8 mouse cellular contexts compared by ENCODE assay signal in genomic region chr11:69580572-69581146, GRCm38 (mm10). TPM values are rescaled to one million over a fixed set of nuclear protein-coding genes. Genes with fewer than 3 reads are reported as not detected.
DNase-seq lines count a peak whose midpoint lies in the region; ATAC-seq and TF ChIP-seq lines count a peak whose summit lies in the region.

No protein-coding gene starts in this region.

- TF ChIP-seq CTCF in MEL (IDR thresholded peaks at IDR 0.05 in 2 of 3, conservative IDR thresholded peaks at IDR 0.05 in 1 of 3; ENCODE audit: control insufficient read depth in 1 of 3, insufficient read depth in 1 of 3, low read depth in 2 of 3, low read length in 3 of 3, poor library complexity in 1 of 3, severe bottlenecking in 1 of 3) = no peak

- no peak for TF ChIP-seq RAD21 in MEL (IDR thresholded peaks at IDR 0.05; ENCODE audit: low read depth, low read length)

- H3K4me1 ChIP-seq in heart, embryonic 14.5 days (ENCODE audit: control insufficient read depth in 2 of 2, insufficient read depth in 2 of 2, low read length in 2 of 2) = peaks cover 12 to 23% of the 10 kb centered on the region in 2 experiments
- peaks cover 7 to 43% of the 10 kb centered on the region in 2 experiments for H3K4me1 ChIP-seq in MEL (ENCODE audit: control insufficient read depth in 1 of 2, insufficient read depth in 2 of 2, low read length in 2 of 2)
- H3K4me1 ChIP-seq in hindbrain, embryonic 12.5 days = peaks cover 35% of the 10 kb centered on the region
- peaks cover 35% of the 10 kb centered on the region for H3K4me1 ChIP-seq in midbrain, embryonic 11.5 days (ENCODE audit: control insufficient read depth, insufficient read depth, low read length)

- peaks cover 69% of the 10 kb centered on the region for H3K79me2 ChIP-seq in MEL (ENCODE audit: control insufficient read depth, insufficient read depth, low read length, poor library complexity)

- peak; percentile 2; the same call in 1 of the 2 replicates for ATAC-seq in heart, embryonic 14.5 days (ENCODE audit: insufficient number of reproducible peaks, insufficient read depth, low FRiP score, low read depth)
- ATAC-seq in hindbrain, embryonic 12.5 days (ENCODE audit: low FRiP score) = peak; percentile 14
- ATAC-seq in midbrain, embryonic 11.5 days (ENCODE audit: low FRiP score) = peak; percentile 23

- H3K27ac ChIP-seq in heart, embryonic 14.5 days (replicated peaks in 1 of 2; ENCODE audit: control insufficient read depth in 1 of 2, insufficient read depth in 1 of 2, low read depth in 2 of 2, low read length in 2 of 2) = peak overlapping the region; percentile 91 to 97
- H3K27ac ChIP-seq in MEL (ENCODE audit: control insufficient read depth, low read depth, low read length) = peak overlapping the region; percentile 94
- H3K27ac ChIP-seq in hindbrain, embryonic 12.5 days = peak overlapping the region; percentile 86
- H3K27ac ChIP-seq in midbrain, embryonic 11.5 days (ENCODE audit: low read depth, low read length) = peak overlapping the region; percentile 83

- H3K4me2 ChIP-seq in heart, embryonic 14.5 days (ENCODE audit: low read length) = peak overlapping the region; percentile 75
- H3K4me2 ChIP-seq in hindbrain, embryonic 12.5 days (replicated peaks) = peak overlapping the region; percentile 70
- peak overlapping the region; percentile 57 for H3K4me2 ChIP-seq in midbrain, embryonic 11.5 days

- no peaks in the 10 kb centered on the region for H3K9me3 ChIP-seq in heart, embryonic 14.5 days (ENCODE audit: control insufficient read depth, low read length)
- H3K9me3 ChIP-seq in MEL (replicated peaks; ENCODE audit: insufficient read depth, low read length) = no peaks in the 10 kb centered on the region
- H3K9me3 ChIP-seq in hindbrain, embryonic 12.5 days (replicated peaks) = no peaks in the 10 kb centered on the region
- H3K9me3 ChIP-seq in midbrain, embryonic 11.5 days (ENCODE audit: control insufficient read depth, low read length) = no peaks in the 10 kb centered on the region

- no peaks in the 10 kb centered on the region for H3K27me3 ChIP-seq in heart, embryonic 14.5 days (ENCODE audit: control insufficient read depth, insufficient read depth, low read length)
- no peaks in the 10 kb centered on the region for H3K27me3 ChIP-seq in MEL (ENCODE audit: control insufficient read depth in 1 of 2, insufficient read depth in 2 of 2, low read length in 2 of 2)
- no peaks in the 10 kb centered on the region for H3K27me3 ChIP-seq in hindbrain, embryonic 12.5 days
- no peaks in the 10 kb centered on the region for H3K27me3 ChIP-seq in midbrain, embryonic 11.5 days (ENCODE audit: control insufficient read depth, insufficient read depth, low read length)

- H3K36me3 ChIP-seq in heart, embryonic 14.5 days (ENCODE audit: control insufficient read depth, insufficient read depth, low read length) = peaks cover 22% of the 10 kb centered on the region
- peaks cover 0 to 38% of the 10 kb centered on the region in 2 experiments; a peak in 2 of 4 replicates for H3K36me3 ChIP-seq in MEL (ENCODE audit: control insufficient read depth in 1 of 2, insufficient read depth in 2 of 2, low read length in 2 of 2)
- 0 out of 2 replicates have a peak, but pooled peaks cover 4% of the 10 kb centered on the region for H3K36me3 ChIP-seq in hindbrain, embryonic 12.5 days
- no peaks in the 10 kb centered on the region for H3K36me3 ChIP-seq in midbrain, embryonic 11.5 days (ENCODE audit: control insufficient read depth, insufficient read depth, low read length)

- H3K4me3 ChIP-seq in heart, embryonic 14.5 days (ENCODE audit: control insufficient read depth in 1 of 2, insufficient read depth in 1 of 2, low read depth in 1 of 2, low read length in 2 of 2) = peak overlapping the region; percentile 68 to 74
- H3K4me3 ChIP-seq in MEL (ENCODE audit: control insufficient read depth in 1 of 2, insufficient read depth in 1 of 2, low read depth in 2 of 2, low read length in 2 of 2) = peak overlapping the region; percentile 82 to 91
- peak overlapping the region; percentile 62 for H3K4me3 ChIP-seq in hindbrain, embryonic 12.5 days
- peak overlapping the region; percentile 64 for H3K4me3 ChIP-seq in midbrain, embryonic 11.5 days (ENCODE audit: low read depth, low read length)

- DNase-seq in heart, adult 9 months (ENCODE audit: low spot score in 2 of 2) = no peak
- no peak for DNase-seq in MEL (ENCODE audit: low read depth, low spot score)
- no peak for DNase-seq in midbrain, embryonic 11.5 days (ENCODE audit: low spot score, missing footprints)
- no peak for DNase-seq in right cerebral cortex, adult 2 months (ENCODE audit: low spot score in 2 of 2)
- DNase-seq in layer of hippocampus, adult 18-20 months (ENCODE audit: low spot score in 2 of 2) = no peak
- no peak for DNase-seq in right cerebral cortex, adult 18-20 months

- WGBS in heart, embryonic 14.5 days = under 1% methylated on average over 25 of the region's 25 CpGs
- under 1% methylated on average over 25 of the region's 25 CpGs for WGBS in hindbrain, embryonic 12.5 days
- WGBS in midbrain, embryonic 11.5 days = 0% methylated on average over 25 of the region's 25 CpGs

- no peak for TF ChIP-seq POLR2A in MEL (IDR thresholded peaks at IDR 0.05; ENCODE audit: control insufficient read depth in 1 of 2, insufficient read depth in 1 of 2, low read depth in 1 of 2, low read length in 2 of 2, poor library complexity in 1 of 2)

- H3K9ac ChIP-seq in heart, embryonic 14.5 days (ENCODE audit: low read length) = peak overlapping the region; percentile 84
- peak overlapping the region; percentile 94 for H3K9ac ChIP-seq in MEL (ENCODE audit: control insufficient read depth, low read depth, low read length, poor library complexity, severe bottlenecking)
- H3K9ac ChIP-seq in hindbrain, embryonic 12.5 days = peak overlapping the region; percentile 84
- peak overlapping the region; percentile 75 for H3K9ac ChIP-seq in midbrain, embryonic 11.5 days (ENCODE audit: low read length)

- 0 out of 4 replicates have a peak, but pooled peaks of 1 of the 2 experiments have one; percentile 35 for TF ChIP-seq EP300 in MEL (IDR thresholded peaks at IDR 0.05; ENCODE audit: low read depth in 1 of 2, low read length in 2 of 2)

TF ChIP-seq in MEL, 35 proteins besides CTCF, POLR2A, EP300 and RAD21 (continues in another document):
- TF ChIP-seq POLR2AphosphoS2 (IDR thresholded peaks at IDR 0.05; ENCODE audit: low read length) (peak; percentile 1; the same call in 1 of the 2 replicates), CHD1 (IDR thresholded peaks at IDR 0.05; ENCODE audit: low read depth, low read length) (peak; percentile 98; the same call in 1 of the 2 replicates), GABPA (IDR thresholded peaks at IDR 0.05; ENCODE audit: low read depth, low read length) (no peak), ELF1 (IDR thresholded peaks at IDR 0.05; ENCODE audit: low read depth, low read length) (no peak), TAL1 (IDR thresholded peaks at IDR 0.05; ENCODE audit: low read length) (no peak), HCFC1 (IDR thresholded peaks at IDR 0.05; ENCODE audit: low read depth, low read length) (no peak)

RNA-seq across cellular contexts. Expression of gene Trp53, which starts 0.5 kb away (rescaled TPM):
- polyA plus RNA-seq in heart, embryonic 14.5 days (2014; fragmentation: Nextera tagmentation; extraction: Ambion mirVana) = 71.2 and 71.9 TPM in 2 replicates
- total RNA-seq in MEL (2012; rRNA removed) = 74.1 and 76.4 TPM in 2 replicates
- polyA plus RNA-seq in MEL (2012; ENCODE audit: insufficient read depth in 1 of 2, insufficient read length in 2 of 2, low read depth in 1 of 2, low replicate concordance in 2 of 2, missing spikeins in 1 of 2) = 100 to 1,000 TPM in 1 of 2 experiments, not detected in 1; 212 TPM
- polyA plus RNA-seq in hindbrain, embryonic 12.5 days (2016; fragmentation: Nextera tagmentation; extraction: Ambion mirVana) = 105 and 109 TPM in 2 replicates
- 144 and 147 TPM in 2 replicates for polyA plus RNA-seq in midbrain, embryonic 11.5 days (2014; fragmentation: Nextera tagmentation; extraction: Ambion mirVana)
- 10 to 100 TPM; 25.5 to 26.9 TPM for total RNA-seq in layer of hippocampus, adult 18-20 months (2021)

RNA-seq across cellular contexts. Expression of gene Wrap53, which starts 0.6 kb away (rescaled TPM):
- polyA plus RNA-seq in heart, embryonic 14.5 days (2014; fragmentation: Nextera tagmentation; extraction: Ambion mirVana) = 11.1 and 14.3 TPM in 2 replicates
- total RNA-seq in MEL (2012; rRNA removed) = 18.5 and 18.9 TPM in 2 replicates
- polyA plus RNA-seq in MEL (2012; ENCODE audit: insufficient read depth in 1 of 2, insufficient read length in 2 of 2, low read depth in 1 of 2, low replicate concordance in 2 of 2, missing spikeins in 1 of 2) = 10 to 100 TPM in 1 of 2 experiments, not detected in 1; 24.5 TPM
- polyA plus RNA-seq in hindbrain, embryonic 12.5 days (2016; fragmentation: Nextera tagmentation; extraction: Ambion mirVana) = 29.7 and 29.9 TPM in 2 replicates
- polyA plus RNA-seq in midbrain, embryonic 11.5 days (2014; fragmentation: Nextera tagmentation; extraction: Ambion mirVana) = 35.1 and 36.4 TPM in 2 replicates
- total RNA-seq in layer of hippocampus, adult 18-20 months (2021) = 10 to 100 TPM; 14.3 to 14.8 TPM

RNA-seq across cellular contexts. Expression of gene Efnb3, which starts 20.7 kb away (rescaled TPM):
- 14.2 and 20.4 TPM in 2 replicates for polyA plus RNA-seq in heart, embryonic 14.5 days (2014; fragmentation: Nextera tagmentation; extraction: Ambion mirVana)
- 0.20 and 0.23 TPM in 2 replicates for total RNA-seq in MEL (2012; rRNA removed)
- polyA plus RNA-seq in MEL (2012; ENCODE audit: insufficient read depth in 1 of 2, insufficient read length in 2 of 2, low read depth in 1 of 2, low replicate concordance in 2 of 2, missing spikeins in 1 of 2) = under 1 TPM in 1 of 2 experiments, not detected in 1; 0.72 TPM
- polyA plus RNA-seq in hindbrain, embryonic 12.5 days (2016; fragmentation: Nextera tagmentation; extraction: Ambion mirVana) = 95.7 and 106 TPM in 2 replicates
- polyA plus RNA-seq in midbrain, embryonic 11.5 days (2014; fragmentation: Nextera tagmentation; extraction: Ambion mirVana) = 11.0 and 12.3 TPM in 2 replicates
- total RNA-seq in layer of hippocampus, adult 18-20 months (2021) = 100 to 1,000 TPM; 126 to 137 TPM

RNA-seq across cellular contexts. Expression of gene Atp1b2, which starts 25.1 kb away (rescaled TPM):
- polyA plus RNA-seq in heart, embryonic 14.5 days (2014; fragmentation: Nextera tagmentation; extraction: Ambion mirVana) = 31.5 and 33.8 TPM in 2 replicates
- 13.4 and 15.1 TPM in 2 replicates for total RNA-seq in MEL (2012; rRNA removed)
- polyA plus RNA-seq in MEL (2012; ENCODE audit: insufficient read depth in 1 of 2, insufficient read length in 2 of 2, low read depth in 1 of 2, low replicate concordance in 2 of 2, missing spikeins in 1 of 2) = 100 to 1,000 TPM in 1 of 2 experiments, not detected in 1; 136 TPM
- 12.1 and 18.5 TPM in 2 replicates for polyA plus RNA-seq in hindbrain, embryonic 12.5 days (2016; fragmentation: Nextera tagmentation; extraction: Ambion mirVana)
- 10.4 and 12.2 TPM in 2 replicates for polyA plus RNA-seq in midbrain, embryonic 11.5 days (2014; fragmentation: Nextera tagmentation; extraction: Ambion mirVana)
- total RNA-seq in layer of hippocampus, adult 18-20 months (2021) = 100 to 1,000 TPM; 402 to 407 TPM

RNA-seq across cellular contexts. Expression of gene Dnah2, which starts 31.7 kb away (rescaled TPM):
- polyA plus RNA-seq in heart, embryonic 14.5 days (2014; fragmentation: Nextera tagmentation; extraction: Ambion mirVana) = 0.13 and 0.36 TPM in 2 replicates
- under 0.01 and 0.04 TPM in 2 replicates for total RNA-seq in MEL (2012; rRNA removed)
- polyA plus RNA-seq in MEL (2012; ENCODE audit: insufficient read depth in 1 of 2, insufficient read length in 2 of 2, low read depth in 1 of 2, low replicate concordance in 2 of 2, missing spikeins in 1 of 2) = under 1 TPM in 1 of 2 experiments, not detected in 1; 0.07 TPM
- polyA plus RNA-seq in hindbrain, embryonic 12.5 days (2016; fragmentation: Nextera tagmentation; extraction: Ambion mirVana) = 1.4 and 2.5 TPM in 2 replicates
- 1.00 and 1.9 TPM in 2 replicates for polyA plus RNA-seq in midbrain, embryonic 11.5 days (2014; fragmentation: Nextera tagmentation; extraction: Ambion mirVana)
- 1 to 10 TPM; 3.9 to 4.3 TPM for total RNA-seq in layer of hippocampus, adult 18-20 months (2021)
